Mouse (Mus musculus) left cerebral cortex, postnatal 10 days (tissue): ENCODE measurements around the gene Cenpb. TPM values are rescaled to one million over a fixed set of nuclear protein-coding genes. Genes with fewer than 3 reads are reported as not detected.

Experiments
- DNase-seq, 2 experiments: peaks; one replicate each; pipeline ENCODE4 v3.0.0; 2021 to 2022; ENCODE audit warnings: low spot score in 2 of 2, mixed read lengths in 1 of 2; ENCODE audit errors: extremely low spot score in 1 of 2
- intact Hi-C: fragments of 180-260 bp; cut with DNase I; formaldehyde crosslinking; loops from one replicate; pipeline ENCODE4 v1.15.1; 2025
- total RNA-seq, 2 experiments: library from RNA; stranded (reverse); gene quantifications; 2 replicates each; pipeline ENCODE4 v1.2.3; 2021

The Cenpb gene
- total RNA-seq, 2 experiments from 2014 or later, result 93.6 to 97.1 TPM

DNA sequence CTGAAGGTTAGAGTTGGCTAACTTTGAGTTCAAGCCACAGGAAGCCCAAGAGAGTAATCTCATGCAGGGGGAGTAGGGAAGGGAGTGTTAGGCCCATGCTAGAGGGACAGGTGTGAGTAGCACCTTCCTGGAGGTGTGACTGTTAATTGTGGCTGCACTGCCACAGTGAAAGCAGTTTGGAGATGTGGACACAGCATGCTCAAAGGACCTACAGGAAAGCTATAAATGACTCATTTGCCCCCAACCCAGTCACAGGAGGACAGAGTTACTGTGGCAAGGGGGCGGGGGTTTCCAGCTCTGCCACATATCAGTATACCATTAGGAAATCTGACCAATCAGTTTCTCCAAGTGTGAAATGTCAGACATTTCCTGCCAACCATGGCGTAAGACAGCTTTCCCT, 34.3 kb downstream of the Cenpb start:
- intact Hi-C loops, result no loop called here
- DNase-seq, result no peak

DNA sequence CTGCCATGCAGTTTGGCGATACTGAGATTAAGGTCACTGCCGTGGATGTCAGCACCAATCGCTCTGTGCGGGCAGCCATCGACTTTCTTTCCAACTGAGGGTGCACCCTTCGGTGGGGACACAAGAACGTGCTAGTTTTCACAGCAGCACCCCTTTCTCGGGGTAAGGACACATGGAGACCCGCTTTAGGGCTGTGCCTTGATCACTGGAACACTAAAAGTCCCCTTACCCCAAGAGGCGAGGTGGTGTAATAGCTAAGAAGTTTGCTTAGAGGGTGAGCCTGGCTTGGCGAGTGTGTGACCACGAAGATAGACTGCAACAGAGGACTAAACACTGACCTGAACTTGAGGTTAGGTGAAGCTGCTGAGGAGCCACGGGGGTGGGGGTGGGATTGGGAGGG, 34.7 kb downstream of the Cenpb start:
- intact Hi-C loops, result no loop called here
- no peak for DNase-seq

DNA sequence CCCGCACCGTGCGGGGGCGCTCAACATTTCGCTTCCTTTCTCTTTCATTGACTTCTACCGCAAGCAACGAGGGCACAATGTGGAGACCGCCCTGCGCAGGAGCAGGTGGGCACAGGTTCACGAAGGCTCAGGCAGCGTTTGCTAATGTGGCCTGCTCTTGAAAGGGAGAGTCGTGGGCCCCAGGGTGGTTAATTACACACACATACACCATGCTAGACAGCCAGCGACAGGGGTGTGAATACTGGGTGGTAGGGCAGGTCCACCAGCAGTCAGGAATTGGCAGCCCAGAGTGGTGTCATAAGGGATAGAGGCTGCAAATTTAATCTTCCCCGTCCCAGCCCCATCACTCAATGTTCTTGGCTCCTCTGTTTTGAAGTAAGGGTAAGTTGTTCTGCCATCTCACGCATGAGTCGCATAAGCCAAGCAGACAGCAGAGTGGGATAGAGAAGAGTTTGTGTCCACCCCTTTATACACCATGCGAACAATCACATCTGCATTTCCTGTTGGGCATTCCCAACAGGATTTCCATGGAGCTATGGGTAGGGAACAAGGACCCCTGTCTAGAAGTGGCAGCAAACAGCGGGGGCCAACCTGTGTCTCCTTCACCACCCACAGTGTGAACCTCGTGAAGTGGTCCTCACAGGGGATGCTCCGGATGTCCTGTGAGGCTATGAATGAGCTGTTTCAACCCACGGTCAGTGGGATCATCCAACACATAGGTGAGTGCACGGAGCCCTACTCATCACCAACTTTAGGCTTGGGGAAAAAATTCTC, 36.7 kb downstream of the Cenpb start:
- DNase-seq, result no peak
- intact Hi-C loops, result loop anchor here (5.0 kb wide), 1 partner anchor 46 kb away; no protein-coding TSS in a partner anchor

DNA sequence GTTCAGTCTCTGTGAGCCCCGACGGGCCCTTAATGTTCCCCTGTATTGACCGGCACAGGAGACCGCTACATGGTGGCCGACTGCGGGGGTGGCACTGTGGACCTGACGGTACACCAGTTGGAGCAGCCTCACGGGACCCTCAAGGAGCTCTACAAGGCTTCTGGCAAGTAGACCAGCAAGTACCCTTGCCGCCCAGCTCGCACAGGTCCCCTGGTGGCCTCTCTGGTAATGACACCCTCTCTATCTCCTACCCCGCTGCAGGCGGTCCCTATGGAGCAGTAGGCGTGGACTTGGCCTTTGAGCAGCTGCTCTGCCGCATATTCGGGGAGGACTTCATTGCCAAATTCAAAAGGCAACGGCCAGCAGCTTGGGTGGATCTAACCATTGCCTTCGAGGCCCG, 37.3 kb downstream of the Cenpb start:
- peak; percentile 36 to 85 for DNase-seq
- intact Hi-C loops, result loop anchor here (5.0 kb wide), 1 partner anchor 45 kb away; no protein-coding TSS in a partner anchor

DNA sequence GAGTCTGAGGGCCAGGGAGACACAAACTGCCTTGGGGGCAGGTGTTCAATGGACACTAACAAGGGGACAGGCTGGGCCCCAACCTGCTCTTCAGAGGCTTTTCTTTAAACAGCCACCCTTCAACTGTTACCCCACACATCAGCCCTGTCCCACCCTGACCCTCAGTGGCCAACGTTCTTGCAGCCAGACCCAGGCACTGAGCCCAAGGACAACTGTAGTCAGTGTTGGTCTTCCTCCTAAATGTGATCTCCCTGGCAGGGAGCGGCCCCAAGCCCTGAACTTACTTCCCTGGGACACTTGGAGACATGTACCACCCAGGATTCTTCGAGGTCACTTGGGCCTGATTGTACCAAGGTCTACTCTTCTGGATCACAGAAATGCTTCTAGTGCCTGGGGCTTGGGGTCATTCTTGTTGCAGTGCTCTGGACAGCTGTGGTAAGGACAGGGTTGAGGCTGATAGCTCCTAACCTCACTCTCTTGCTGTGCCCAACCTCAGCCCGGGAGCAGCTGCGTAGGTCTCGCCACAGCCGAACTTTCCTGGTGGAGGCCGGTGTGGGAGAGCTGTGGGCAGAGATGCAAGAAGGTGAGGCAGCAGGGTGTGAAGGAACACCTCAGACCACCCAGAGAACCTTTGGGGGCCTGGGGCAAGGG, 38.4 kb downstream of the Cenpb start:
- intact Hi-C loops, result loop anchor here (5.0 kb wide), 1 partner anchor 44 kb away; no protein-coding TSS in a partner anchor
- no peak for DNase-seq

DNA sequence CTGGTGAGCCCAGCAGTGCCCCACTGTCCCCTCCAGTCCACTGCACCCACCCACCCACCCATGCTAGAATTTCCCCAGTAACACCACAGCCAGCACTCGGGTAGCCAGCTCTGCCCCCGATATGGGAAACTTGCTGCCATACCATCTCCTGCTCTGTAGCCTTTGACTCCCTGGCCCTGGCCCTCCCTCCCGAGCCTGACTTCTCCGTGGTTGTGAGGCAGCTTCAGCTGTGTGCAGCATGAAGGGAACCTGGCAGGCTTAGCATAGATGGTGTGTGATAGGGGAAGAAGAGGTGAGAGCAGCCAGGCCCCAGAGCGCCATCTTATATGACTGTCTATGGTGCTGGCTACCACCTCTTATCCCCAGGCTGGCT, 39.3 kb downstream of the Cenpb start:
- DNase-seq, result no peak
- intact Hi-C loops, result loop anchor here (5.0 kb wide), 1 partner anchor 43 kb away; no protein-coding TSS in a partner anchor

DNA sequence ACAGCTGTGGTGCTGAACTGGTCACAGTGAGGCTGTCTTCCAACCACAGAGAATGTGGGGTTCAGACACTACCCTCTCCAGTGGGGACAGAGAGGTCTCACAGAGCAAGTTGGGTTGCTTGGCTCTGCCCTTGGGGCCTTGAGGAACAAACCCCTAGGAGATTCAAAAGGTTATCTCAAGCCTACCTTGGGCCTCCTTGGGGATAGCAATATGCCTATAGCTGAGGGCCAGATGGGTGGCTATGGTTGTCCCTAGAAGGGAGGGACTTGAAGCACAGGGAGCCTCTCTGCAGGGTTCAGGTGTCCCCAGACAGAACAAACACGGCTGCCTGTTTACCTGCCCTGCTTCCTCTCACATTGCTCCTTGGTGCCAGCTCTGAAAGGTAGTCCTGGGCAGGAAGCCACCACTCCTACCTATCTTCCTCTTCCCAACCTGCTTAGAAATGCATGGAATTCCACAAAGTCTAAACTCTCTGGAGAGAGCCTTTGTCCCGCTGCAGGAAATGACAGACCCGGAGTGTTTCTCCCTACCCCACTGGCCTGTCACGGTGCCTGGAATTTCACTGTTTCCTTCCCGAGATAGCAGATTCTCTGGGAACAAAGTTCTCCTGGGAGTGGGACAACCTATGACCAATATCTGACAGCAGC, 39.9 kb downstream of the Cenpb start:
- intact Hi-C loops, result loop anchor here (5.0 kb wide), 1 partner anchor 43 kb away; no protein-coding TSS in a partner anchor
- peak in 1 of 2 experiments; percentile 49 for DNase-seq

GRCm38 (mm10) chr2:131139287-131139686, 40.6 kb downstream of the Cenpb start:
- peak in 1 of 2 experiments; percentile 14 for DNase-seq
- intact Hi-C loops, result no loop called here

GRCm38 (mm10) chr2:131138760-131139159, 41.1 kb downstream of the Cenpb start:
- intact Hi-C loops, result no loop called here
- peak in 1 of 2 experiments; percentile 11 for DNase-seq

- intact Hi-C loops, result no loop called here
- peak in 1 of 2 experiments; percentile 11 for DNase-seq
These were observed 41.6 kb downstream of the Cenpb start for GRCm38 (mm10) chr2:131138296-131138695.

GRCm38 (mm10) chr2:131135521-131136139, 44.2 kb downstream of the Cenpb start:
- DNase-seq, result peak in 1 of 2 experiments; percentile 15
- intact Hi-C loops, result no loop called here

DNA sequence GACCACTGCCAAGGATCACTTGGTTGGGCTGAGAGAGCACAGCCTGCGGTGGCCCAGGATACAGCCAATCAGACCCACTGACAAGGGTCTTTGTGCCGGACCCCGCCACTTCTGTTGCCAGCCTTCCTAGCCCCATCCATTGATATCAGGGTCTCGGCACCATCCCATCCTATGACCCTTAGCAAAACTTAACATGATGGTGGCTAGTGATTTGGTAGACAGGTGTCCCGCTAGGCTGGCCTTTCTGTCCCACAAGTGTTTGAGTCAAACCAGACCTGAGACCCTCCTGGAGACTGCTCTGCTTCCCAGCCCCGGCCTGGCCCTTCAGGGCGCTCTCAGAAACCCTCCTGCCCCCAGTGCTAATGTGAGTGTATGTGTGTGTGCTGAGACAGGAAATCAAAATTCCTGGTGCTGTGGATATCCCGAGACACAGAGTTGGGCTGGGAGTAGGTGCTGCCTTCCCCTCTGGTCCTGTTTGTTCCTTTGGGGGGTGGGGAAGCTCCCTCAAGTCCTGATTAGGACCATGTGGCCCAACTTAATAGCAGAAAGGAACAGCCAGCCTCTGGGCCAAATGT, 45.0 kb downstream of the Cenpb start:
- intact Hi-C loops, result no loop called here
- peak in 1 of 2 experiments; percentile 17 for DNase-seq

GRCm38 (mm10) chr2:131134381-131134780, 45.5 kb downstream of the Cenpb start:
- peak in 1 of 2 experiments; percentile 69 for DNase-seq

GRCm38 (mm10) chr2:131132930-131133547, 46.8 kb downstream of the Cenpb start, which contains the start of gene Gm11037:
Gene Gm11037 (plus strand): TSS chr2:131133497.
- intact Hi-C loops, result no loop called here
- no peak for DNase-seq

More at GRCm38 (mm10) chr2:131134381-131134780, 45.5 kb downstream of the Cenpb start:
- intact Hi-C loops, result no loop called here

- intact Hi-C loops, result no loop called here
- DNase-seq, result no peak
These were observed 47.6 kb downstream of the Cenpb start for GRCm38 (mm10) chr2:131132111-131132888.

- intact Hi-C loops, result no loop called here
- DNase-seq, result no peak
These were observed 49.0 kb downstream of the Cenpb start for GRCm38 (mm10) chr2:131130849-131131248.

GRCm38 (mm10) chr2:131129836-131130235, 50.0 kb downstream of the Cenpb start:
- no peak for DNase-seq

More at GRCm38 (mm10) chr2:131129836-131130235, 50.0 kb downstream of the Cenpb start:
- intact Hi-C loops, result no loop called here
